Mouse (Mus musculus) cerebellum, adult 2 months (tissue): ENCODE measurements around the gene A130010J15Rik.

Experiments
- CTCF ChIP-seq: fragments of 200-500 bp; IDR thresholded peaks from 2 replicates; pipeline ENCODE4 v1.5.1; 2011; ENCODE audit warnings: low read depth, mild to moderate bottlenecking, control low read depth, low read length, moderate library complexity, borderline replicate concordance; ENCODE audit not compliant: insufficient read depth
- POLR2A ChIP-seq: fragments of 200-500 bp; IDR thresholded peaks from 2 replicates; pipeline ENCODE4 v1.6.1; 2011; ENCODE audit warnings: low read length, control low read depth, borderline replicate concordance; ENCODE audit not compliant: insufficient read depth

DNA sequence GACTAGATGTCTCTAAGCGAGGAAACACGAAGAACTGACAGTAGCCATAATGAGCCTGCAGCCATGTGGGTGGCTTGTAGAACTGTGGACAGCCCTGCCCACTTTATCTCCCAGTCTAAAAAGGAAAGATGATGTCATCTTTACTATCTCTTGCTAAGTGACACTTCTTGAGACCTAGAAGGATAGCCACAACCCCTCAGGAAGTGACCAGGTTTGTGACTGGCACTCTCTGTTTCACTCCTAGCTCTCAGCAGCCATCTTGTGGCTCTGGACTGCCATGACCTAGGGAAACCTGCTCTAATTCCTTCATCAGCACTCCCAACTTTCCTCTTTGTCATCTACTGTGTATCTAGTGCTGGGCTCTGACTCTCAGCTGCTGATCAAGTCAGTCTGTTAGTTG is 30.5 kb downstream of the A130010J15Rik start:
- TF ChIP-seq CTCF (no peak), POLR2A (no peak)
